Mouse (Mus musculus) limb, embryonic 13.5 days (tissue): ENCODE results near the gene Apbb1ip. TPM values are rescaled to one million over a fixed set of nuclear protein-coding genes. Genes with fewer than 3 reads are reported as not detected.

Experiments used
- ATAC-seq: fragments of 200-750 bp; cut with Nextera tagmentation; 2 replicates; pipeline ENCODE4 v1.8.0; 2017; ENCODE audit warnings: low read depth, moderate number of reproducible peaks, moderate TSS enrichment; ENCODE audit not compliant: low FRiP score
- H3K27ac ChIP-seq: fragments of 300-500 bp; sonication (generic); 2 replicates; pipeline ENCODE4 v1.5.1; 2015; ENCODE audit warnings: inconsistent platforms, mild to moderate bottlenecking, moderate library complexity
- H3K27me3 ChIP-seq: fragments of 300-500 bp; sonication (generic); 2 replicates; pipeline ENCODE4 v1.6.1; 2015; ENCODE audit warnings: mild to moderate bottlenecking, inconsistent platforms
- H3K36me3 ChIP-seq: fragments of 300-500 bp; sonication (generic); 2 replicates; pipeline ENCODE4 v1.6.1; 2015; ENCODE audit warnings: inconsistent platforms, mild to moderate bottlenecking, moderate library complexity
- H3K4me1 ChIP-seq: fragments of 300-500 bp; sonication (generic); 2 replicates; pipeline ENCODE4 v1.6.1; 2015; ENCODE audit warnings: inconsistent platforms
- H3K4me2 ChIP-seq: fragments of 300-500 bp; sonication (generic); replicated peaks from 2 replicates; pipeline ENCODE4 v1.6.1; 2015; ENCODE audit warnings: inconsistent platforms, mild to moderate bottlenecking, moderate library complexity
- H3K4me3 ChIP-seq: fragments of 300-500 bp; sonication (generic); 2 replicates; pipeline ENCODE4 v1.5.1; 2015; ENCODE audit warnings: moderate library complexity, mild to moderate bottlenecking, inconsistent platforms
- H3K9ac ChIP-seq: fragments of 300-500 bp; sonication (generic); 2 replicates; pipeline ENCODE4 v1.6.1; 2015; ENCODE audit warnings: mild to moderate bottlenecking, inconsistent platforms
- H3K9me3 ChIP-seq: fragments of 300-500 bp; sonication (generic); 2 replicates; pipeline ENCODE4 v1.6.1; 2016; ENCODE audit warnings: inconsistent platforms
- WGBS: fragments of 180-500 bp; shearing (Covaris S2); methylation state at CpG from one replicate; pipeline ENCODE4 v1.1.7; 2015; 5-methylcytosine and 5-hydroxymethylcytosine counted together
- polyA plus RNA-seq: library from polyadenylated mRNA; unstranded; fragments of >200 nt; fragmentation: Nextera tagmentation; extraction: Ambion mirVana; gene quantifications from 2 replicates; pipeline ENCODE4 v1.2.1, GENCODE M21; 2015

Gene Apbb1ip
- polyA plus RNA-seq, 1 experiment from 2014 or later, result 1.8 TPM

- peaks cover 5% of the 10 kb centered on the region for H3K4me1 ChIP-seq
- H3K9ac ChIP-seq, result no peak overlapping the region
- no peak for ATAC-seq
- H3K36me3 ChIP-seq, result no peaks in the 10 kb centered on the region
- H3K27ac ChIP-seq, result no peak overlapping the region
- no peak overlapping the region for H3K4me2 ChIP-seq
- no peaks in the 10 kb centered on the region for H3K9me3 ChIP-seq
- peaks cover 13% of the 10 kb centered on the region for H3K27me3 ChIP-seq
- WGBS, result 70% methylated on average over 2 of the region's 2 CpGs
- no peak overlapping the region for H3K4me3 ChIP-seq
These were observed 2.8 kb downstream of the Apbb1ip start for GRCm38 (mm10) chr2:22776568-22777230.

- Histone ChIP-seq H3K4me2 (no peak overlapping the region), H3K27ac (no peak overlapping the region), H3K4me1 (peaks cover 5% of the 10 kb centered on the region), H3K27me3 (peaks cover 10% of the 10 kb centered on the region), H3K4me3 (no peak overlapping the region), H3K36me3 (no peaks in the 10 kb centered on the region), H3K9me3 (no peaks in the 10 kb centered on the region), H3K9ac (no peak overlapping the region)
- WGBS, result 97% methylated on average over 3 of the region's 3 CpGs
- ATAC-seq, result no peak
These were observed 3.9 kb downstream of the Apbb1ip start for GRCm38 (mm10) chr2:22777757-22778156.

- H3K4me3 ChIP-seq, result no peak overlapping the region
- H3K9me3 ChIP-seq, result no peaks in the 10 kb centered on the region
- 85% methylated on average over 1 of the region's 1 CpGs for WGBS
- no peak overlapping the region for H3K4me2 ChIP-seq
- no peak overlapping the region for H3K9ac ChIP-seq
- H3K27ac ChIP-seq, result no peak overlapping the region
- H3K4me1 ChIP-seq, result no peaks in the 10 kb centered on the region
- H3K27me3 ChIP-seq, result no peaks in the 10 kb centered on the region
- H3K36me3 ChIP-seq, result no peaks in the 10 kb centered on the region
- no peak for ATAC-seq
These were observed 7.0 kb downstream of the Apbb1ip start for GRCm38 (mm10) chr2:22780884-22781283.

- no peaks in the 10 kb centered on the region for H3K36me3 ChIP-seq
- H3K27me3 ChIP-seq, result no peaks in the 10 kb centered on the region
- H3K4me2 ChIP-seq, result no peak overlapping the region
- H3K4me3 ChIP-seq, result no peak overlapping the region
- no peak overlapping the region for H3K27ac ChIP-seq
- no peaks in the 10 kb centered on the region for H3K9me3 ChIP-seq
- H3K4me1 ChIP-seq, result no peaks in the 10 kb centered on the region
- no peak overlapping the region for H3K9ac ChIP-seq
- ATAC-seq, result no peak
- 59% methylated on average over 4 of the region's 4 CpGs for WGBS
These were observed 7.6 kb downstream of the Apbb1ip start for GRCm38 (mm10) chr2:22781387-22782009.

GRCm38 (mm10) chr2:22782057-22782456 is 8.2 kb downstream of the Apbb1ip start:
- WGBS, result 84% methylated on average over 3 of the region's 3 CpGs
- H3K9me3 ChIP-seq, result no peaks in the 10 kb centered on the region
- no peak for ATAC-seq
- no peaks in the 10 kb centered on the region for H3K27me3 ChIP-seq
- H3K27ac ChIP-seq, result no peak overlapping the region
- H3K4me2 ChIP-seq, result no peak overlapping the region
- H3K4me1 ChIP-seq, result no peaks in the 10 kb centered on the region
- no peak overlapping the region for H3K4me3 ChIP-seq
- H3K36me3 ChIP-seq, result no peaks in the 10 kb centered on the region
- no peak overlapping the region for H3K9ac ChIP-seq

- Histone ChIP-seq H3K4me1 (no peaks in the 10 kb centered on the region), H3K9me3 (no peaks in the 10 kb centered on the region), H3K27ac (no peak overlapping the region), H3K4me3 (no peak overlapping the region), H3K4me2 (no peak overlapping the region), H3K9ac (no peak overlapping the region), H3K36me3 (no peaks in the 10 kb centered on the region), H3K27me3 (no peaks in the 10 kb centered on the region)
- WGBS, result 84% methylated on average over 2 of the region's 2 CpGs
- no peak for ATAC-seq
These were observed 9.3 kb downstream of the Apbb1ip start for GRCm38 (mm10) chr2:22783137-22783638.

GRCm38 (mm10) chr2:22784186-22784585 is 10.3 kb downstream of the Apbb1ip start:
- no peak for ATAC-seq
- Histone ChIP-seq H3K4me1 (no peaks in the 10 kb centered on the region), H3K36me3 (no peaks in the 10 kb centered on the region), H3K4me2 (no peak overlapping the region), H3K4me3 (no peak overlapping the region), H3K9me3 (no peaks in the 10 kb centered on the region), H3K9ac (no peak overlapping the region), H3K27me3 (no peaks in the 10 kb centered on the region), H3K27ac (no peak overlapping the region)
- 59% methylated on average over 3 of the region's 3 CpGs for WGBS

- no peaks in the 10 kb centered on the region for H3K36me3 ChIP-seq
- no peaks in the 10 kb centered on the region for H3K27me3 ChIP-seq
- no peak overlapping the region for H3K27ac ChIP-seq
- no peaks in the 10 kb centered on the region for H3K9me3 ChIP-seq
- no peaks in the 10 kb centered on the region for H3K4me1 ChIP-seq
- 30% methylated on average over 1 of the region's 1 CpGs for WGBS
- ATAC-seq, result no peak
- no peak overlapping the region for H3K9ac ChIP-seq
- no peak overlapping the region for H3K4me3 ChIP-seq
- no peak overlapping the region for H3K4me2 ChIP-seq
These were observed 10.9 kb downstream of the Apbb1ip start for GRCm38 (mm10) chr2:22784771-22785170.

GRCm38 (mm10) chr2:22788658-22789057 is 14.8 kb downstream of the Apbb1ip start:
- ATAC-seq, result no peak
- WGBS, result 91% methylated on average over 2 of the region's 2 CpGs
- Histone ChIP-seq H3K9me3 (no peaks in the 10 kb centered on the region), H3K4me1 (no peaks in the 10 kb centered on the region), H3K4me2 (no peak overlapping the region), H3K36me3 (no peaks in the 10 kb centered on the region), H3K27me3 (no peaks in the 10 kb centered on the region), H3K9ac (no peak overlapping the region), H3K27ac (no peak overlapping the region), H3K4me3 (no peak overlapping the region)

- no peaks in the 10 kb centered on the region for H3K9me3 ChIP-seq
- no peaks in the 10 kb centered on the region for H3K27me3 ChIP-seq
- no peak for ATAC-seq
- no peak overlapping the region for H3K4me2 ChIP-seq
- H3K4me3 ChIP-seq, result no peak overlapping the region
- H3K36me3 ChIP-seq, result no peaks in the 10 kb centered on the region
- no peak overlapping the region for H3K9ac ChIP-seq
- no peaks in the 10 kb centered on the region for H3K4me1 ChIP-seq
- 58% methylated on average over 1 of the region's 1 CpGs for WGBS
- no peak overlapping the region for H3K27ac ChIP-seq
These were observed 15.7 kb downstream of the Apbb1ip start for GRCm38 (mm10) chr2:22789576-22789975.

GRCm38 (mm10) chr2:22790435-22790834 is 16.5 kb downstream of the Apbb1ip start:
- Histone ChIP-seq H3K4me2 (no peak overlapping the region), H3K27me3 (no peaks in the 10 kb centered on the region), H3K27ac (no peak overlapping the region), H3K9ac (no peak overlapping the region), H3K9me3 (peaks cover 4% of the 10 kb centered on the region; the same call in 1 of the 2 replicates), H3K4me1 (no peaks in the 10 kb centered on the region), H3K36me3 (no peaks in the 10 kb centered on the region), H3K4me3 (no peak overlapping the region)
- WGBS, result 31% methylated on average over 1 of the region's 1 CpGs
- no peak for ATAC-seq

GRCm38 (mm10) chr2:22795087-22795486 is 21.2 kb downstream of the Apbb1ip start:
- Histone ChIP-seq H3K4me1 (no peaks in the 10 kb centered on the region), H3K27ac (no peak overlapping the region), H3K9ac (no peak overlapping the region), H3K4me2 (no peak overlapping the region), H3K36me3 (no peaks in the 10 kb centered on the region), H3K4me3 (no peak overlapping the region), H3K9me3 (peaks cover 11% of the 10 kb centered on the region; the same call in 1 of the 2 replicates), H3K27me3 (no peaks in the 10 kb centered on the region)
- 76% methylated on average over 3 of the region's 3 CpGs for WGBS
- no peak for ATAC-seq

- Histone ChIP-seq H3K4me1 (no peaks in the 10 kb centered on the region), H3K27ac (no peak overlapping the region), H3K36me3 (no peaks in the 10 kb centered on the region), H3K9ac (no peak overlapping the region), H3K27me3 (no peaks in the 10 kb centered on the region), H3K4me2 (no peak overlapping the region), H3K9me3 (peaks cover 11% of the 10 kb centered on the region; the same call in 1 of the 2 replicates), H3K4me3 (no peak overlapping the region)
- ATAC-seq, result no peak
These were observed 22.6 kb downstream of the Apbb1ip start for GRCm38 (mm10) chr2:22796487-22796886.
